Mouse (Mus musculus) G1E (cell line): ENCODE results near the gene Dennd1a. TPM values are rescaled to one million over a fixed set of nuclear protein-coding genes. Genes with fewer than 3 reads are reported as not detected.

Experiments
- ATAC-seq: 2 replicates; pipeline ENCODE4 v1.8.0; 2016; ENCODE audit warnings: mild to moderate bottlenecking; ENCODE audit not compliant: insufficient number of reproducible peaks, poor library complexity, low FRiP score, severe bottlenecking; ENCODE audit errors: extremely low read depth
- DNase-seq: peaks from one replicate; pipeline ENCODE4 v3.0.0; 2012; ENCODE audit warnings: low spot score
- H3K27me3 ChIP-seq: 2 replicates; pipeline ENCODE4 v1.6.1; 2012; ENCODE audit warnings: mild to moderate bottlenecking, low read length, inconsistent platforms; ENCODE audit not compliant: insufficient read depth
- H3K36me3 ChIP-seq: replicated peaks from 2 replicates; pipeline ENCODE3; 2012; ENCODE audit warnings: mild to moderate bottlenecking, inconsistent platforms
- H3K4me1 ChIP-seq: 2 replicates; pipeline ENCODE4 v1.6.1; 2012; ENCODE audit warnings: low read depth, low read length, inconsistent platforms, mixed read lengths; ENCODE audit not compliant: insufficient read depth
- H3K4me3 ChIP-seq: 2 replicates; pipeline ENCODE4 v1.5.1; 2012; ENCODE audit warnings: low read depth, mild to moderate bottlenecking, inconsistent platforms, low read length, moderate library complexity, mixed read lengths
- H3K9me3 ChIP-seq: replicated peaks from 2 replicates; pipeline ENCODE4 v1.6.1; 2012; ENCODE audit warnings: inconsistent platforms
- CTCF ChIP-seq: IDR thresholded peaks from 2 replicates; pipeline ENCODE4 v1.5.1; 2012; ENCODE audit warnings: low read depth, low read length, inconsistent platforms, mixed read lengths
- GATA1 ChIP-seq: IDR thresholded peaks from 2 replicates; pipeline ENCODE4 v1.6.1; 2012; ENCODE audit warnings: borderline replicate concordance, low read length, inconsistent platforms, mixed read lengths
- GATA2 ChIP-seq: IDR thresholded peaks from 2 replicates; pipeline ENCODE4 v1.6.1; 2012; ENCODE audit warnings: low read depth, low read length, inconsistent platforms, borderline replicate concordance
- POLR2AphosphoS5 ChIP-seq: IDR thresholded peaks from 2 replicates; pipeline ENCODE4 v1.6.1; 2012; ENCODE audit warnings: low read depth, low read length, inconsistent platforms; ENCODE audit not compliant: insufficient replicate concordance
- TAL1 ChIP-seq: conservative IDR thresholded peaks from 2 replicates; pipeline ENCODE4 v1.6.1; 2012; ENCODE audit warnings: low read depth, low read length, inconsistent platforms, mixed read lengths
- polyA plus RNA-seq: library from polyadenylated mRNA; stranded (reverse); fragments of >175 nt; gene quantifications from 2 replicates; pipeline ENCODE4 v1.2.3, GENCODE M21; 2012
- total RNA-seq, 2 experiments: library from RNA; stranded (forward) in 1 of 2; stranded (reverse) in 1 of 2; fragments of 200-1000 nt in 1 of 2; fragments of >200 nt in 1 of 2; fragmentation: Nextera tagmentation in 1 of 2; gene quantifications; 2 replicates each; pipeline ENCODE4 v1.2.3; 2014 to 2017

Gene Dennd1a
- total and polyA plus RNA-seq, 3 experiments = 25.5 to 78.7 (median 71.0) TPM

DNA sequence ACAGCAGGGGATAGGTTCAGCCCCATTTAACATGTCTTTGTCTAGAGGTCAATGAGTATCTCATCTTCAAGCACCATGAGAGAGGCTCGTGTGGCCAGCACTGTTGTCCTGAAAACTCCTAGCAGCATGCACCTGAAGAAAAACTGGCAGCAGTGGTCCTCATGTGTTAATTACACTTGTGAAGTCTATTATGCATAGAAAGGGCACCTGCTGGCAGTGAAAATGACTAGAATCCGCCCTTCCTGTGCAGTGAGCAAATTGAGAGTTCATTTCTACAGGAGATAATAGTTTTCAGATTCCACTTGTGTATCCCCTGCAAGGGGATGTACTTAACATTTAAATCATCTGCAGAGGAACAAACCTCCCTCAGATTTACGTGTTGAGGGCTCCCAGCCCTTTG, 289.2 kb downstream of the Dennd1a start:
- Histone ChIP-seq H3K4me3 (no peak overlapping the region), H3K27me3 (no peaks in the 10 kb centered on the region), H3K4me1 (no peaks in the 10 kb centered on the region), H3K36me3 (peaks cover 57% of the 10 kb centered on the region), H3K9me3 (no peaks in the 10 kb centered on the region)
- ATAC-seq (no peak), DNase-seq (no peak)
- no peak for TF ChIP-seq TAL1
- TF ChIP-seq GATA2 = no peak
- TF ChIP-seq CTCF = no peak
- TF ChIP-seq POLR2AphosphoS5 = no peak
- TF ChIP-seq GATA1 = no peak

DNA sequence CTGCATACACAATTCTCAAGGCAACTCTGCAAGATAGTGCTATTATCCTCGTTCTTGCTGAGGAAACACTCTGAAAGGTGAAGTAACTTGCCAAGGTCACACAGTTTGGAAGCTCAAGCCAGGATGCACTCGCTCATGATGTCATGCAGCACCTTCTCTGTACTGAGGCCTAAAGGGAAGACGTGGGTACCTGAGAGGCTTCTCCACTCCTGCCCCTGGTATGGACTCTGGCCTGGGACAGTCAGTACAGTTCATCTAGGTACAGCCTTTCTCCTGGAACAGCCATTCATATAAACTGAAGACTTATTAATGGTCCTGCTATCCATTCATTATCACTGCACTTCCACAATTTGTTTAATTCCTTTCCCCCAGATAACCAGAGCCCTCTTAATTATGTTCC, 298.1 kb downstream of the Dennd1a start:
- ATAC-seq (no peak), DNase-seq (no peak)
- TF ChIP-seq CTCF (no peak), GATA1 (no peak), GATA2 (no peak), POLR2AphosphoS5 (no peak), TAL1 (no peak)

DNA sequence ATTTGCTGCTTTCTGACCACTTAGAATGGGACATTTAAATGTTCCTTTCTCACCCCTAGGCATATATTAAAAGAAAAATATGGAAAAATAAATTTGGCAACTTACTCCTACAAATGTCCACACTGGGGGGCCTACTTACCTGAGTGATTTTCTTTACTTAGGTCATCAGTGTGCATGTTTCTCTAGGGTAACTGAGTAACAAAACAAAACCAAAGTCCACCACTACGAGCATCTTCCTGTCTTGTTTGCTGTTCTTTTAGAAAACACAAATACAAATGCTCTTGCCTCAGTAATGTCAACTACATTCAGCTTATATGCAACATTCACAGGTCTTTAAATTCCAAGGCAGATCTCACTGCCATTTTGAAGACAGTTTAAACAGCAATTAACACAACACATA, 298.9 kb downstream of the Dennd1a start:
- no peak overlapping the region for H3K4me3 ChIP-seq
- no peak for ATAC-seq

More for the DNA sequence above, 298.1 kb downstream of the Dennd1a start:
- no peaks in the 10 kb centered on the region for H3K9me3 ChIP-seq
- no peaks in the 10 kb centered on the region for H3K27me3 ChIP-seq
- H3K36me3 ChIP-seq = peaks cover 52% of the 10 kb centered on the region
- no peaks in the 10 kb centered on the region for H3K4me1 ChIP-seq
- no peak overlapping the region for H3K4me3 ChIP-seq

DNA sequence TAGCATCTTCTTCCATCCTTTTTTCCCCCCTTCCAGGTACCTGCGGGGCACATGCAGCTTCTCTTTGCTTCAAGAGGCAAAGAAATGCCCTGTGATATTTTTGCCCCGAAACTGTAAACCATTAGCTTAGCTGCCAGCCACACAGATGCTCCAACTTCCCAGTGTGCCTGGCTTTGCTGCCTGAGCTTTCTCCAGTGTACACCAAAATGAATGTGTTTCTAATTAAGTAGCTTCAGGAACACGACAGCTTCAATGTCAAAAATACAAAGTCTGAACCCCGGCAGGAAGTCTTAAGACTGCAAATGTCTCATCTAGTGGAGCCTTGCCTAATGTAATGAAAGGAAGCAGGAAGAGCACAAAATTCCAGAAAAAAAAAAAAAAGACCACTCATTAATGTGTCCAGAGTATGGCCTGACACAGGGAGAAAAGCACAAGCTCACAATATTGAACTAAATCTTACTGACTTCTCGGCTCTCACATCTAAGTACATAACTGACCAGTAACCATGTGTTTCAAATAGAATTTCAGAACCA, 301.4 kb downstream of the Dennd1a start:
- ATAC-seq (no peak), DNase-seq (no peak)
- TF ChIP-seq CTCF = no peak
- TF ChIP-seq TAL1 = no peak
- no peak for TF ChIP-seq POLR2AphosphoS5
- no peak for TF ChIP-seq GATA1
- TF ChIP-seq GATA2 = no peak
- Histone ChIP-seq H3K4me1 (peaks cover 3% of the 10 kb centered on the region; the same call in 1 of the 2 replicates), H3K36me3 (peaks cover 53% of the 10 kb centered on the region), H3K4me3 (no peak overlapping the region), H3K27me3 (no peaks in the 10 kb centered on the region), H3K9me3 (no peaks in the 10 kb centered on the region)

More for the DNA sequence above, 298.9 kb downstream of the Dennd1a start:
- H3K9me3 ChIP-seq = no peaks in the 10 kb centered on the region
- DNase-seq = no peak
- TF ChIP-seq POLR2AphosphoS5 (no peak), TAL1 (no peak), CTCF (no peak), GATA2 (no peak), GATA1 (no peak)
- H3K27me3 ChIP-seq = no peaks in the 10 kb centered on the region
- H3K36me3 ChIP-seq = peaks cover 48% of the 10 kb centered on the region
- H3K4me1 ChIP-seq = no peaks in the 10 kb centered on the region

DNA sequence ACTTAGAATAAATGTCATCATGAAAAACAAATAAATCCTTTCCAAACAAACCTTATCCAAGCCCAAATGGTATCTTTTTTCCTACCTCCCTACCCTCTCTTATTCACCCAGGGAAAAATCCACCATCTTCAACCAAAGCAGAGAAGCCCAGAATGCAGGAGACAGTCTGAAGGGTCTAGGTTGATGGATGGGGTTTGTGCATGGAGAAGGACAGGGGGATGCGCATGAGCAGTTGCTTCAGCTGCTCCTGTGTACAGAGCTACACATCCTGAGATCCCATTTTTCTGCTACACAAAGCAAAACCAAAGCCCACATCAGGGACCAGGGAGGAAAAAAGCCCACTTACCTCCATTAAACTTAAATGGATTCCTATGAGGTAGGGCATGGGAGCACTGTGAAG, 304.5 kb downstream of the Dennd1a start:
- Histone ChIP-seq H3K4me1 (peaks cover 3% of the 10 kb centered on the region; the same call in 1 of the 2 replicates), H3K36me3 (peaks cover 59% of the 10 kb centered on the region), H3K4me3 (no peak overlapping the region), H3K9me3 (no peaks in the 10 kb centered on the region), H3K27me3 (no peaks in the 10 kb centered on the region)
- DNase-seq (no peak), ATAC-seq (no peak)
- TF ChIP-seq POLR2AphosphoS5 (no peak), CTCF (no peak), TAL1 (no peak), GATA1 (no peak)

DNA sequence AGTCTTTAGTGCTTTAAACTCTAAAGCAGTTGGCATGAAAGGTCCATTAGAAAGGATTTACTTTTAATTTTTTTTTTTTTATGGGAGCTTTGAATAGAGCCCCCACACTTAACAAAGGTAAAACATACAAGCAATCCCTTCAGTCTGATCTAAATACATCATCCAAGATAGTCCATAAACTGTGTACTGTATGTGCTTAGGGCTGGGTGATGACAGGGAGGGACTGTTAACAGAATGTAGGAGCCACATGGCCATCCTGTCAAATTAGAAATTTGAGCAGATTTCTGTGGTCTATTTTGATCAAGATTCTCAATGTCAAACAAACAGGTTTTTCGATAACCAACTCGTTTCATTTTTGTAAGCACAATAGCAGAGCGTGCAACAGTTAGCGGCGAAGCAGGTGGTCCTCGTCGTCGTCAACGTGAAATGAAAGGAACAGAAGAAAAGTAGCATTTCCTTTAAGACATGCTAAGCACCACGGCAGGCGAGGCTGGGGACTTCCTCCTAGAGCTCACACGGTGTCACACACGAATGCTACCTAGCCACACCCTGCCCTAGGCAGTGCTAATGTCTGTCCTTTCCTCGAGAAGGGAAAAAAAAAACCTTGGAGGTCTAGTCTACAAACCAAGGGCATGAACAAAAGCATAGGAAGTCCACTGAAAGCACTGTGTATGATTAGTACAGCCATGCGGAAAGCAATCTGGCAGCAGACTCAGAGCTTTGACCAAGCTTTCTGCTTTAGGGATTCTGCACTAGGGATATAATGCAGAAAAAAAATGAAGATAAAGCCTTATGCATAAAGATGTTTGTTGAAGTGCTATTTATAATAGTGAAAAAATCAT, 305.4 kb downstream of the Dennd1a start:
- H3K4me1 ChIP-seq = peaks cover 3% of the 10 kb centered on the region; the same call in 1 of the 2 replicates
- H3K36me3 ChIP-seq = peaks cover 65% of the 10 kb centered on the region
- TF ChIP-seq GATA2 (no peak), GATA1 (no peak), POLR2AphosphoS5 (no peak), CTCF (no peak), TAL1 (no peak)
- DNase-seq (no peak), ATAC-seq (no peak)
- H3K27me3 ChIP-seq = no peaks in the 10 kb centered on the region
- no peak overlapping the region for H3K4me3 ChIP-seq
- H3K9me3 ChIP-seq = no peaks in the 10 kb centered on the region
